Mouse (Mus musculus): Measurements from ENCODE around the gene Dok3.

The Dok3 gene

DNA sequence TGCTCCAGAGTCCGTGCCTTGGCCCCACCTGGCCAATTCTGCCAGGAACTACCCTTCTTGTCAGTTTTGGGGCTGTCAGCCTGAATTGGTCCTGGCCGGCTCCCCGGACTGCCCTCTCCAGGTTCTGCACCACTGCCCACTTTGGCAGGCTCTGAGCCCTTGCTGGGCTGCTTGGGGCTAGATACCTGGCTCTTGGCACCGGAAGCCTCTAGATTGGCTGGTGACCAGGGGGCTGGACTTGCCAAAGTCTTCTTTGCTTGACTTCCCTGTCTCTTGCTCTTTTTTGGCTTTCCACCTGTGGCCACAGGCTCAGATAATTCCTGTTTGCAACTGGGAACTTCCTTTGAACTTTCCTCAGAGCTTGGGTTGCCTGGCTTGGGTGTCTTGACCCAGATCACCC is 13.8 kb upstream of the Dok3 start:
- intact Hi-C loops (cut with DNase I): no loop called here

DNA sequence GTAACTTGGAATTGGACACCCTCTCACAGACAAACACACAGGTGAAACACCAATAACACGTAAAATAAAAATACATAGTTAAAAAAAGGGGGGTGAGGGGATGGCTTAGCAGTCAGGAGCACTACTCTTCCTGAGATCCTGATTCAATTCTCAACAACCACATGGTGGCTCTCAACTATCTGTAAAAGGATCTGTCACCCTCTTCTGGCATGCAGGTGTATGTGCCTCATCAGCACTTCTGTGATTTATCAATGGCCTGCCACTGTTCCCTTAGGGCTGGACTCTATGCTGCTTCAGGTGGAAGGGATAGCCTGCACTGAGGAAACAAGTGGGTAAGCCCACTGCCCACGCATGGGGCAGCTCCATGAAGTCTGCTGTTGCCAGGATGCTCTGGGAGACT is 11.8 kb upstream of the Dok3 start:
- intact Hi-C loops (cut with DNase I): no loop called here

DNA sequence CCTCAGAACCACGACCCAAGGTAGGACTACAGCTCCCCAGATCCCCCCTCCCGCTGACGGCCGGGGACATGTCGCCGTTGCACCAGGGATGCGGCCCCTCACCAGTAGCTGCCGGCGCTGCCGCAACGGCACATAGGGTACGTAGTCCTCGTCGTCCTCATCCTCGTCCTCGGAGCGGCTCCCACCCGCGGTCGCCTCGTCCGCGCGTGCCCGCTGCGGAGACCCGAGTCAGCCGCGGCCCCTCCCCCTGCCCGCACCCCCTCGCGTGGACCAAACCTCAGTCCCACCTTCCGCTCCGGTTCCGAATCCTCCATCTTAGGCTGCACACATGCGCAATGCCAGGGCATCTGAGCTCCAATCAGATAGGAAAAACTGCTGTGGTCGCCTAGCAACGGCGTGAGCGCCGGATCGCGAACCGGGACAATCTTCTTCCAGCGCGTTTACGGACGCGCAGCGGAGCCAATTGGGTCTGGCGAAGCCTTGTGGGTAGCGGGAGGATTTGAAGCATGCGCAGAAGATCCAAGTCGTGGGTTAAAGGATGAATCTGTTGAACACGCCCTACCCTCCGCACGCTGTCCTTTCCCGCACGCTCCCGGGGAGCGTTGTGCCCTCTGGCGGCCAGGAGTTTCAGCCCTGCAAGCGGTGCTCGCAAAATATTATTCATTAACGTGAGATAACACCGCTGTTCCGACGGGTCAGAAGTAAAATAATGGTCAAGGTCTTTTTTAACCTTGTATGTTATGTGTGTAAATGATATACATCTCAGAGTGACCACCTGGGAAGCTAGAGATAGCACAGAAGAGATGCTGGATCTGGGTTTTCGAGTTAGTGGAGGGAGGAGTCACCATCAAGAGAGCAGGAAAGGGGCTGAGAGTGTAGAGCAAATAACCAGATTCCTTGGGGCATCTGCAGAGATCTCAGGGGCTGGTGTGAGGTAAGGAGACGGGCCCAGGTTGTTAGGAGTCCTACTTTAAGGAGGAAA is 7.4 kb upstream of the Dok3 start, which contains the start of gene Ddx41:
Ddx41 (minus strand) TSS at position 465 of the 982 bp plus-strand sequence.
- intact Hi-C loops (cut with DNase I): no loop called here

- intact Hi-C loops (cut with DNase I): no loop called here
Observed at GRCm38 (mm10) chr13:55535796-55536193, 6.7 kb upstream of the Dok3 start.

DNA sequence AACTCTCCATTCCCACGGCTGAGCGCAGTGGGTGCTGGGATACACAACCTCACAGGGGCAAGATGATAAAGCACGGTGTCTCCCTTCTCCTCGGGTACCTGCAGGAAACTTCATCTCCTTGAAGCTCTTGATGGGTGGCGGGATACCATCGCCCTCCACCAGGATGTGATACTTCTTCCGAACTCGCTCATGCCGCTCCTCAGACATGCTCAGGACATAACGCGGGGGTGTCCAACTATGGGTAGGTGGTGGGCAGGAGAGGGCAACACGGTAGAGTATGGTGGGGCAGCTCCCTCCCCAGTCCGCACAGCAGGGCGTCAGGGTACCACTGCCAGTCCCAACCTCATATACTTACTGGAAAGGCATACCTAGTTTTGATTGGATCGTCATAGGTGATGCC is 6.1 kb upstream of the Dok3 start:
- intact Hi-C loops (cut with DNase I): no loop called here

DNA sequence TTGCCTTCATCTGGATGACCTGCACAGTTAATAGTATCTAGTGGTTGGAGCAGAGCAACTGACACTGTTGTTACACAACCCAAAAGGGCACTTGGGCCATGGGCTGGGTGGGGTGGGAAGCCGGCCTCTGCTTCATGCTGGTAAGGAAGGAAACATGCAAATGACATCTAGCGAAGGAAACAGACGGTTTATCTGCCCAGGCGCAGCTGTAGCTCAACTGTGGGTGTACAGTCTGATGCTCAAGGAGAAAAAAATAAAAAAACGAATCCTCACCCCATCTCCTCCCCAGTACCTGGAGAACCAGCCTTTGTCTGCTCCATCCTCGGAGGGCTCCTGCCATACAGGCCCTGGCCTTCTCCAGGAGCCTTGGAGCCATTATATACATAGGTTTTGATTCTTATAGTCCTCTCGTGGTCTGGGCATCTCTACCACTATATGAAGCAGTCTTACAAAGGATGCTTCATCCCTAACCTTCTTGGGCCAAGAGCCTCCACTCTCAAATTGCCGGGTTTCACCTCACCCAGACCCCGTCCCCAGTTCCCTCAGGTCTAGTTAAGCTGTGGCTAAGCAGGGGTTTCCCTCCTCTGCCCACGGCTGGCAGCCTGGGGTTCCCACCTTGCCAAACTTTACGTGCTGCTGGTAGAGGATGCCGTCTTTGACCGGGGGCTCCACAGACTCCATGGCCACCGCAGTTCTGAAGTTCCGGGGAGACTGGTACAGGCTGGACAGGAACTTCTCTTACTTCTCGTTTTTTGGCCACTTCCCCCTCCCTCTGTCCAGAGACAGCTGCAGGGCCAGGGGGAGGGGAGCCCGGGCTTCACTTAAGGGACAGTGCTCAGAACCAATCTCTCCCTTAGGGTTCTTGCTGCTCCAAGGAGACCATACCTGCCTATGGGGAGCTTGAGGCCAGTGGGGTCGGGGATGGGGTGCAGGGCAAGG is 993 bp downstream of the Dok3 start:
- intact Hi-C loops (cut with DNase I): no loop called here

- intact Hi-C loops (cut with DNase I): no loop called here
Observed at GRCm38 (mm10) chr13:55527212-55527611, 1.9 kb downstream of the Dok3 start.

DNA sequence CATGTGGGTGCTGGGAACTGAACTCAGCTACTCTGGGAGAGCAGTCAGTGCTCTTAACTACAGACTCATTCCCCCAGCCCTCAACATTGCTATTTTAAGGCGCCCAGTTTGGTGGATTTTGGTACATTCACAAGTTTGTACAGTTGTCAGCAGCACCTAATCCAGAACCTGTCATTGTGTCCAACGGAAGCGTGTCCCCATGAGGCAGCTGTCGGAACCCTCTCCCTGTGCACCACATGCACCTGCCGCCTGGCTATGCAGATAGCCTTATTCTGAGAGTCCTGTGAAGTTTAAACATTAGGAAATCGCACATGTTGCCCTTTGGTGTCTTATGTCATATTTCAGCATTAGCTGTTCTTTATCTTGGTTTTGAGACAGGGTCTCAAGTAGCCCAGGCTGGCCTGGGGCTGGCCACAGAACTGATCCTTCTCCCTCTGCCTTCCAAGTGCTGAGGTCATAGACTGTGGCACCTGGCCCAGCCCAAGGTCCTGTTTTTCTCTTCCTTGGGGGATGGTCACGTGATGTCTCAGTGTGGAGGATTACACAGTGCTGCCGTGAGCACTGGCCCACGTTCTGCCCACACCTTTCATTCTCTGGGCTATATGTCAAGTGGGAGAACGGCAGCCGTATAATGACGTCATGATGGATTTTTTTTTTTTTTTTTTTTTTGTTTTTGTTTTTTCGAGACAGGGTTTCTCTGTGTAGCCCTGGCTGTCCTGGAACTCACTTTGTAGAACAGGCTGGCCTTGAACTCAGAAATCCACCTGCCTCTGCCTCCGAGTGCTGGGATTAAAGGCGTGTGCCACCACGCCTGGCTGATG is 3.2 kb downstream of the Dok3 start:
- intact Hi-C loops (cut with DNase I): no loop called here

GRCm38 (mm10) chr13:55523951-55524600 is 5.0 kb downstream of the Dok3 start:
- intact Hi-C loops (cut with DNase I): no loop called here

GRCm38 (mm10) chr13:55523278-55523677 is 5.8 kb downstream of the Dok3 start:
- intact Hi-C loops (cut with DNase I): no loop called here

DNA sequence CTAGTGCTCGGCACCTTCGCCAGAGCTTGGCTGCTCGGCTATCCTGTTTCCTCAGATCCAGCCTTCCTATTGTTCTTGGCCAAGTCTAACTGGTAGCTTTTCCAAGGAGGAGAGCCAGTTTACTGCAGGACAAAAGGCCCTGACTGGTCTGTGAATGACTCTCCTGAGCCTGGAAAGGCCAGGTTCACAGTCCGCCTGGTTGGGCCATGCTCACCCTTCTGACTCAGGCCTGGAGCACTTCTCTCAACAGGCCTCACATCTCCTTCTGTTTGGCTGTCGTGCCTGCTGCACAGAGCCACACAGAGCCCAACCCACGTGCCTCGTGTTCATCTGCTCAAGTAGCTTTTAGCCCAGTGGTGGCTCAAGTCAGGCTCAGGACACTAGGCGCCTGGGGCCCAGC is 6.4 kb downstream of the Dok3 start:
- intact Hi-C loops (cut with DNase I): no loop called here

DNA sequence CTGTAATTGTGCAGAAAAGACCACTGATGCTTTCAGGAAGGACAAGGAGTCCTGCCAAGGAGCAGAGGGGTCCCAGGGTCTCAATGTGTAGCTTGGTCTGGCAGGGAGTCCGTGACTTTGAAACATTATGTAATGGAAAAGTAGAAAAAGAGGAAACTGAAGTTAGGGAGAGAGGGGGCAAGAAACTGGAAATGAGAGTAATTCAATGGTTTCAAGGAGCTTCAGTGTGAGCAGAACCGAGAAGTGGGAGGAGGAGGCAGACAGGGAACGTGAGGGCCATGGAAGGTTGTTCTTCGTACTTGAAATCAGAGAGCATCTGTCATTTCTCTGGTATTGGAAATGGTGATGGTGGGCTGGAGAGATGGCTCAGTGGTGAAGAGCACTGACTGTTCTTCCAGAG is 9.5 kb downstream of the Dok3 start:
- intact Hi-C loops (cut with DNase I): loop anchor here (5.0 kb wide), 1 partner anchor 112 kb away; no protein-coding TSS in a partner anchor

- intact Hi-C loops (cut with DNase I): loop anchor here (2.0 to 5.0 kb wide), 2 partner anchors 44 to 110 kb away; no protein-coding TSS in a partner anchor
Observed at GRCm38 (mm10) chr13:55516955-55517354, 12.1 kb downstream of the Dok3 start.

- intact Hi-C loops (cut with DNase I): loop anchor here (2.0 kb wide), 1 partner anchor 35 kb away; no protein-coding TSS in a partner anchor
Observed at GRCm38 (mm10) chr13:55513828-55514227, 15.3 kb downstream of the Dok3 start.

- intact Hi-C loops (cut with DNase I): no loop called here
Observed at GRCm38 (mm10) chr13:55513111-55513748, 15.9 kb downstream of the Dok3 start, which contains the start of gene Pdlim7. Gene Pdlim7 (minus strand): TSS chr13:55513676.

GRCm38 (mm10) chr13:55512379-55513031 is 16.6 kb downstream of the Dok3 start:
- intact Hi-C loops (cut with DNase I): no loop called here

GRCm38 (mm10) chr13:55511492-55511861 is 17.6 kb downstream of the Dok3 start:
- intact Hi-C loops (cut with DNase I): no loop called here

- intact Hi-C loops (cut with DNase I): no loop called here
Observed at GRCm38 (mm10) chr13:55510668-55511491, 18.2 kb downstream of the Dok3 start.
